ENCODE assay signal across 9 mouse cellular contexts in the genomic region with DNA sequence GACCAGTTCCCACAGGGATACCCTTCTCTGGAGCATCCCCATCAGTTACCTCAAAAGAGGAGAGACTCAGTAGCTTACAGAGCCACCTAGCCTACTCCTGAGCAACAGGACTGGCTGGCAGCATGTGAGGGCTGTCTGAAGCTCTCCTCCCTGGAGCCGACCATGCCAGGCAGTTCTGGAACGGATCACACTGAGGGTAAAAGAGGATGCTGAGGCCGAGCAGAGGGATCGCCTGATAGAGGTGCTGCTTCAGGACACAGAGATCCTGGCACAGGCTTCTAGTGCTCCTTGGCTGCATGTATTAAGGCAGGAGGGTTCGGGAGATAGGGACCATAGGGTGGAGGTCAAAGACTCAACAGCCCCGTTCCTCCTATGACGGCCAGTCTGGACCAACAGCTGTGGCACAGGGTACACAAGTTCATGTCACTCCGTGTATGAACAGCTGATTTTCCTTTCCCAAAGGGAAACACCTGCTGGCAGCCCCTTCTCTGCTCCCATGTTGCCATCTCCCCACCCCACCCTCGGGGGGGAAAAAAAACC. TPM values are rescaled to one million over a fixed set of nuclear protein-coding genes. Genes with fewer than 3 reads are reported as not detected.
DNase-seq lines count a peak whose midpoint lies in the region; ATAC-seq and TF ChIP-seq lines count a peak whose summit lies in the region.
"Had no signal": no experiment of that assay in that cellular context is flagged by ENCODE, and none has a peak within 500 bp of the region (broad histone marks: within the 10 kb centered on the region; RNA-seq: fewer than 3 reads in every experiment).

No protein-coding gene starts in this region.

- TF ChIP-seq POLR2A in limb, embryonic 14.5 days (IDR thresholded peaks at IDR 0.05; ENCODE audit: borderline replicate concordance, extremely low read depth, insufficient read depth, insufficient read length), result no peak

- H3K4me1 ChIP-seq in forebrain, embryonic 16.5 days (replicated peaks; ENCODE audit: control insufficient read depth, insufficient read depth, low read length), result peaks cover 55% of the 10 kb centered on the region
- peaks cover 5% of the 10 kb centered on the region for H3K4me1 ChIP-seq in limb, embryonic 14.5 days (ENCODE audit: control insufficient read depth, insufficient read depth, low read length)

- H3K27ac ChIP-seq in forebrain, embryonic 16.5 days (ENCODE audit: low read length), result peak overlapping the region; percentile 97; the same call in 1 of the 2 replicates
- H3K27ac ChIP-seq in limb, embryonic 14.5 days (replicated peaks; ENCODE audit: low read depth, low read length), result no peak overlapping the region

- peak overlapping the region; percentile 72 for H3K4me3 ChIP-seq in forebrain, embryonic 16.5 days (replicated peaks; ENCODE audit: low read length)
- peak overlapping the region; percentile 69 for H3K4me3 ChIP-seq in limb, embryonic 14.5 days (replicated peaks; ENCODE audit: low read length)

- WGBS in forebrain, embryonic 16.5 days, result 29% methylated on average over 9 of the region's 9 CpGs
- WGBS in limb, embryonic 14.5 days, result 70% methylated on average over 9 of the region's 9 CpGs

- peaks cover 32% of the 10 kb centered on the region for H3K36me3 ChIP-seq in forebrain, embryonic 16.5 days (ENCODE audit: control insufficient read depth, insufficient read depth)
- H3K36me3 ChIP-seq in limb, embryonic 14.5 days (ENCODE audit: control insufficient read depth, insufficient read depth, low read length), result peaks cover 50% of the 10 kb centered on the region

- no peaks in the 10 kb centered on the region for H3K9me3 ChIP-seq in forebrain, embryonic 16.5 days (ENCODE audit: control insufficient read depth, low read length)
- no peaks in the 10 kb centered on the region for H3K9me3 ChIP-seq in limb, embryonic 14.5 days (ENCODE audit: control insufficient read depth, low read length)

- H3K4me2 ChIP-seq in forebrain, embryonic 16.5 days (ENCODE audit: low read length), result peak overlapping the region; percentile 85
- peak overlapping the region; percentile 86 for H3K4me2 ChIP-seq in limb, embryonic 14.5 days (replicated peaks; ENCODE audit: low read depth, low read length, severe bottlenecking)

- H3K27me3 ChIP-seq in forebrain, embryonic 16.5 days (replicated peaks; ENCODE audit: control insufficient read depth, insufficient read depth, low read length), result no peaks in the 10 kb centered on the region
- peaks cover 11% of the 10 kb centered on the region; the same call in 1 of the 2 replicates for H3K27me3 ChIP-seq in limb, embryonic 14.5 days (ENCODE audit: control insufficient read depth, insufficient read depth, low read length)

- no peak for ATAC-seq in forebrain, embryonic 16.5 days
- ATAC-seq in limb, embryonic 14.5 days (ENCODE audit: low FRiP score, low read depth), result no peak

- H3K9ac ChIP-seq in forebrain, embryonic 16.5 days (replicated peaks; ENCODE audit: low read depth, low read length), result peak overlapping the region; percentile 96
- H3K9ac ChIP-seq in limb, embryonic 14.5 days (ENCODE audit: low read depth, low read length, severe bottlenecking), result peak overlapping the region; percentile 76; the same call in 1 of the 2 replicates

- DNase-seq in brain, adult 2 months (ENCODE audit: low read depth, low spot score), result peak; percentile 75
- peak; percentile 71 for DNase-seq in cerebellum, adult 9-11 months
- DNase-seq in limb, embryonic 14.5 days (ENCODE audit: low spot score), result no peak
- no peak for DNase-seq in frontal cortex, postnatal 25 days (ENCODE audit: low spot score in 2 of 2)
- no peak for DNase-seq in embryo, embryonic 10.5 days (ENCODE audit: low spot score)
- no peak for DNase-seq in testis, postnatal 10 days (ENCODE audit: low spot score)
- DNase-seq: adrenal gland, adult 8-10 months; lung, postnatal 4 days had no signal

RNA-seq across cellular contexts. Expression of a gene that starts 2.2 kb away (rescaled TPM):
- 1,360 and 1,459 TPM in 2 replicates for polyA plus RNA-seq in forebrain, embryonic 16.5 days (2015; fragmentation: Nextera tagmentation; extraction: Ambion mirVana)
- polyA plus RNA-seq in limb, embryonic 14.5 days (2012; rRNA removed), result 107 and 151 TPM in 2 replicates
- polyA plus RNA-seq in limb, embryonic 14.5 days (2014; fragmentation: Nextera tagmentation; extraction: Ambion mirVana), result 33.8 and 34.7 TPM in 2 replicates

Comparison
In these comparisons a context has a peak if more than half of its experiments do, and no peak if none do; other contexts are left out.
1. DNase-seq: peak in brain, adult 2 months (single experiment) and cerebellum, adult 9-11 months (single experiment); none in limb, embryonic 14.5 days (single experiment), frontal cortex, postnatal 25 days (0 of 2), embryo, embryonic 10.5 days (single experiment) and testis, postnatal 10 days (single experiment).